Mouse (Mus musculus): ENCODE measurements around the gene Gm6871. TPM values are rescaled to one million over a fixed set of nuclear protein-coding genes. Genes with fewer than 3 reads are reported as not detected.

The Gm6871 gene
- total and polyA plus RNA-seq, 3 experiments: not detected

- Histone ChIP-seq H3K79me2 (ENCODE audit: control insufficient read depth, insufficient read depth, low read length, poor library complexity) (peaks cover 1% of the 10 kb centered on the region; the same call in 1 of the 2 replicates), H3K4me1 (ENCODE audit: control insufficient read depth in 1 of 2, insufficient read depth in 2 of 2, low read length in 2 of 2) (no peaks in the 10 kb centered on the region), H3K36me3 (ENCODE audit: control insufficient read depth in 1 of 2, insufficient read depth in 2 of 2, low read length in 2 of 2) (0 out of 4 replicates have a peak, but pooled peaks cover 0 to 2% of the 10 kb centered on the region in 2 experiments), H3K27me3 (ENCODE audit: control insufficient read depth in 1 of 2, insufficient read depth in 2 of 2, low read length in 2 of 2) (no peaks in the 10 kb centered on the region), H3K27ac (ENCODE audit: control insufficient read depth, low read depth, low read length) (peak overlapping the region; percentile 76), H3K9me3 (replicated peaks; ENCODE audit: insufficient read depth, low read length) (no peaks in the 10 kb centered on the region), H3K4me3 (ENCODE audit: control insufficient read depth in 1 of 2, insufficient read depth in 1 of 2, low read depth in 2 of 2, low read length in 2 of 2) (peak overlapping the region; percentile 76 to 87), H3K9ac (ENCODE audit: control insufficient read depth, low read depth, low read length, poor library complexity, severe bottlenecking) (peak overlapping the region; percentile 77)
- TF ChIP-seq ZNF384 (IDR thresholded peaks at IDR 0.05; ENCODE audit: low read depth, low read length) (no peak), NELFE (IDR thresholded peaks at IDR 0.05; ENCODE audit: low read depth, low read length) (peak; percentile 29; the same call in 1 of the 2 replicates), E2F4 (IDR thresholded peaks at IDR 0.05; ENCODE audit: borderline replicate concordance, low read depth, low read length) (no peak), SIN3A (IDR thresholded peaks at IDR 0.05; ENCODE audit: low read length) (peak; percentile 4; the same call in 1 of the 2 replicates), CTCF (IDR thresholded peaks at IDR 0.05 in 2 of 3, conservative IDR thresholded peaks at IDR 0.05 in 1 of 3; ENCODE audit: control insufficient read depth in 1 of 3, insufficient read depth in 1 of 3, low read depth in 2 of 3, low read length in 3 of 3, poor library complexity in 1 of 3, severe bottlenecking in 1 of 3) (peak; percentile 25 to 52 (median 36); a peak in 5 of 6 replicates), SMC3 (IDR thresholded peaks at IDR 0.05; ENCODE audit: low read depth, low read length) (peak; percentile 30)
- DNase-seq (ENCODE audit: low read depth, low spot score): peak; percentile 82
Observed at GRCm38 (mm10) chr7:41500151-41500934, 73.1 kb downstream of the Gm6871 start.

- Histone ChIP-seq H3K27ac (ENCODE audit: control insufficient read depth, low read depth, low read length) (peak within 1 kb of the TSS; percentile 76), H3K27me3 (ENCODE audit: control insufficient read depth in 1 of 2, insufficient read depth in 2 of 2, low read length in 2 of 2) (no peaks in the 10 kb centered on the region), H3K79me2 (ENCODE audit: control insufficient read depth, insufficient read depth, low read length, poor library complexity) (peaks cover 1% of the 10 kb centered on the region), H3K4me3 (ENCODE audit: control insufficient read depth in 1 of 2, insufficient read depth in 1 of 2, low read depth in 2 of 2, low read length in 2 of 2) (peak within 1 kb of the TSS; percentile 76 to 87), H3K9me3 (replicated peaks; ENCODE audit: insufficient read depth, low read length) (no peaks in the 10 kb centered on the region), H3K4me1 (ENCODE audit: control insufficient read depth in 1 of 2, insufficient read depth in 2 of 2, low read length in 2 of 2) (no peaks in the 10 kb centered on the region), H3K36me3 (ENCODE audit: control insufficient read depth in 1 of 2, insufficient read depth in 2 of 2, low read length in 2 of 2) (0 out of 4 replicates have a peak, but pooled peaks cover 0 to 2% of the 10 kb centered on the region in 2 experiments), H3K9ac (ENCODE audit: control insufficient read depth, low read depth, low read length, poor library complexity, severe bottlenecking) (peak within 1 kb of the TSS; percentile 77)
- DNase-seq (ENCODE audit: low read depth, low spot score): peak; percentile 96
- TF ChIP-seq ELF1 (IDR thresholded peaks at IDR 0.05; ENCODE audit: low read depth, low read length) (peak; percentile 76), ZKSCAN1 (IDR thresholded peaks at IDR 0.05; ENCODE audit: low read depth, low read length) (no peak), NRF1 (IDR thresholded peaks at IDR 0.05; ENCODE audit: insufficient read depth, low read depth, low read length, poor library complexity, severe bottlenecking) (no peak), TCF12 (IDR thresholded peaks at IDR 0.05; ENCODE audit: low read depth, low read length) (no peak), MAZ (IDR thresholded peaks at IDR 0.05; ENCODE audit: low read depth, low read length) (no peak), HCFC1 (IDR thresholded peaks at IDR 0.05; ENCODE audit: low read depth, low read length) (peak; percentile 88), MXI1 (IDR thresholded peaks at IDR 0.05; ENCODE audit: low read depth, low read length) (peak; percentile 57), CHD1 (IDR thresholded peaks at IDR 0.05; ENCODE audit: low read depth, low read length) (no peak), KAT2A (conservative IDR thresholded peaks at IDR 0.05; ENCODE audit: low read depth, low read length) (peak; percentile 50; the same call in 1 of the 2 replicates), NELFE (IDR thresholded peaks at IDR 0.05; ENCODE audit: low read depth, low read length) (peak; percentile 70), RCOR1 (IDR thresholded peaks at IDR 0.05; ENCODE audit: low read depth, low read length) (no peak), ZMIZ1 (IDR thresholded peaks at IDR 0.05; ENCODE audit: low read depth, low read length) (peak; percentile 98), MAFK (IDR thresholded peaks at IDR 0.05; ENCODE audit: borderline replicate concordance, low read depth, low read length) (no peak), POLR2AphosphoS2 (IDR thresholded peaks at IDR 0.05; ENCODE audit: low read length) (peak; percentile 74; the same call in 1 of the 2 replicates), MYC (IDR thresholded peaks at IDR 0.05; ENCODE audit: low read depth, low read length) (peak; percentile 72; the same call in 1 of the 2 replicates), POLR2A (IDR thresholded peaks at IDR 0.05; ENCODE audit: control insufficient read depth in 1 of 2, insufficient read depth in 1 of 2, low read depth in 1 of 2, low read length in 2 of 2, poor library complexity in 1 of 2) (peak; percentile 52 to 83; a peak in 3 of 4 replicates), BHLHE40 (IDR thresholded peaks at IDR 0.05; ENCODE audit: borderline replicate concordance, low read depth, low read length) (no peak), ZNF384 (IDR thresholded peaks at IDR 0.05; ENCODE audit: low read depth, low read length) (no peak), E2F4 (IDR thresholded peaks at IDR 0.05; ENCODE audit: borderline replicate concordance, low read depth, low read length) (no peak), GATA1 (IDR thresholded peaks at IDR 0.05; ENCODE audit: low read depth, low read length) (no peak), CHD2 (IDR thresholded peaks at IDR 0.05; ENCODE audit: low read length) (no peak), TAL1 (IDR thresholded peaks at IDR 0.05; ENCODE audit: low read length) (no peak), SIN3A (IDR thresholded peaks at IDR 0.05; ENCODE audit: low read length) (peak; percentile 67), ZC3H11A (IDR thresholded peaks at IDR 0.05; ENCODE audit: low read depth, low read length) (no peak), MEF2A (IDR thresholded peaks at IDR 0.05; ENCODE audit: extremely low read depth, insufficient replicate concordance, low read depth, low read length, poor library complexity, severe bottlenecking) (no peak), USF1 (IDR thresholded peaks at IDR 0.05; ENCODE audit: low read depth, low read length) (peak; percentile 71)
Observed at GRCm38 (mm10) chr7:41499389-41500049, 73.9 kb downstream of the Gm6871 start, which contains the start of the genes Gm20449 and AW146154. Gene Gm20449 (minus strand): TSS chr7:41499417. Gene AW146154 (minus strand): TSS chr7:41499890.
